Mouse (Mus musculus): ENCODE measurements around the gene Mrm1.

GRCm38 (mm10) chr11:84765125-84765524 lies 54.2 kb downstream of the Mrm1 start:
- TF ChIP-seq CTCF (IDR thresholded peaks at IDR 0.05; ENCODE audit: extremely low read depth, insufficient read length, insufficient replicate concordance, low read depth, low read length), result no peak
- no peak for TF ChIP-seq POLR2A (IDR thresholded peaks at IDR 0.05; ENCODE audit: low read depth, low read length)
